Mouse (Mus musculus) bone marrow macrophage, adult 2 months (primary cell): ENCODE data around the gene S100a11.

Experiments
- CTCF ChIP-seq: IDR thresholded peaks from 2 replicates; pipeline ENCODE4 v1.5.1; 2012; ENCODE audit warnings: low read depth, mild to moderate bottlenecking, low read length, moderate library complexity
- POLR2A ChIP-seq: IDR thresholded peaks from 2 replicates; pipeline ENCODE4 v1.6.1; 2012; ENCODE audit warnings: mild to moderate bottlenecking, low read depth, low read length, borderline replicate concordance

GRCm38 (mm10) chr3:93569046-93569445, 48.8 kb downstream of the S100a11 start:
- TF ChIP-seq POLR2A (no peak), CTCF (no peak)
